Mouse (Mus musculus): ENCODE data around the gene Crebbp.

Gene Crebbp

DNA sequence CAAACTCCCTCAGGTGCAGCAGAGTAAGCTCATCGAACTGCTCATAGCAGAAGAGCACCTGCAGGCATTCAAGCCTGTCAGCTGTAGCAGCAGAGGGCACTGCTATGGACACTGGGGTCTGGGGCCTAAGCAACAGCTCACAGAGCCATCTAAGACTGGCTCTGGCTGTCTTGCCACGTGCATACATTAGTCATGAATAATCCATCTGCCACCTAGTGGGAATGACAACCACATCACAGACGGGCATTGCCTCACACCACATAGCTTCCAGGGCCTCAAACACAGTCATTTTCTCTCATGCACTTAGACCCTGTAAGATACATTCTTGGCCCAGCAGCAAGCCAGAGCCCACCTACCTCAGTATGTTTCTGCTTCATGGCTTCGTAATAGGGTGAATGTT is 168.3 kb downstream of the Crebbp start:
- no peak for TF ChIP-seq CTCF (conservative IDR thresholded peaks at IDR 0.05; ENCODE audit: low read length)
- TF ChIP-seq NANOG (IDR thresholded peaks at IDR 0.05; ENCODE audit: borderline replicate concordance, low read length) = no peak
- TF ChIP-seq POU5F1 (IDR thresholded peaks at IDR 0.05; ENCODE audit: borderline replicate concordance, low read length) = no peak
- Histone ChIP-seq H3K36me3 (ENCODE audit: insufficient read depth, low read length) (peaks cover 100% of the 10 kb centered on the region), H3K27me3 (ENCODE audit: insufficient read depth, low read length) (no peaks in the 10 kb centered on the region), H3K9me3 (ENCODE audit: low read length) (no peaks in the 10 kb centered on the region), H3K4me3 (replicated peaks; ENCODE audit: low read length) (no peak overlapping the region), H3K4me1 (replicated peaks; ENCODE audit: low read depth, low read length) (peaks cover 9% of the 10 kb centered on the region; the same call in 1 of the 2 replicates)

DNA sequence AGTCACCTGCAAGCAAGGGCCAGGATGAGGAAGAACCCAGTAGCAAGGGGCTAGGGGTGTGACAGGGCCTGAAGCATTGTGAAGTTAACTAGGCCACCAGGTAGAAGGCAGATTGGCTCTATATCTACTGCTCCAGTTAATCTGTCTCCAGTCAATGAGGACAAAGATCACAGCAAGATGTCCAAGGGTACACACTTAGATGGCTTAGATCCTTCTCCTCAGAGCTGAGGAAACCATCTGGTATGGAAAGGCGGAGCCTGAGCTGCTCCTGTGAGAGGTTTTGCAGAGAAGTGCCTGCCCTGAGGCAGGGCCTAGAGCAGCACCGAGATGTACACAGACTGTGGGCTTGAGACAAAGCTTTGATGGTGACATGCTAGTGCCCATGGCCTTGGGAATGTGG is 169.7 kb downstream of the Crebbp start:
- Histone ChIP-seq H3K27me3 (ENCODE audit: insufficient read depth, low read length) (no peaks in the 10 kb centered on the region), H3K4me1 (replicated peaks; ENCODE audit: low read depth, low read length) (peaks cover 8% of the 10 kb centered on the region; the same call in 1 of the 2 replicates), H3K9me3 (ENCODE audit: low read length) (no peaks in the 10 kb centered on the region), H3K4me3 (replicated peaks; ENCODE audit: low read length) (no peak overlapping the region), H3K36me3 (ENCODE audit: insufficient read depth, low read length) (peaks cover 100% of the 10 kb centered on the region)
- TF ChIP-seq POU5F1 (IDR thresholded peaks at IDR 0.05; ENCODE audit: borderline replicate concordance, low read length) (no peak), CTCF (conservative IDR thresholded peaks at IDR 0.05; ENCODE audit: low read length) (no peak), NANOG (IDR thresholded peaks at IDR 0.05; ENCODE audit: borderline replicate concordance, low read length) (no peak)

DNA sequence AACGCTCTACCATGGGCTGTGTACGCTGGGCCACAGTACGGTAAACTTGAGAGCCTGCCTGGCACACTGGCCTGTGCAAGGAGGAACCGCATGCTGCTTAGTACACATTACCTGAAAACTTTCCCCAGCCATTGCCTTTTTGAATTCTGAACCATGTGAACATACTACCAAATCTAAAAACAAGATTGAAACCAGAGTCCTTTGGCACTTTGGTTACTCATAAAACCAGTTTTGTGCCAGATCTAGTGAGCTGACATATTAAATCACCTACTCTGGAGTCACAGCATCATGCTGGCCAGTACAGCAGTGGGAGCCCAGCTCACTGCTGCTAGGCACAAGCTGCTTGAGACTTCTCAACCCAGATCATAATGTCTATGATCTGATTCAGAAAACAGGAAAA is 172.2 kb downstream of the Crebbp start:
- Histone ChIP-seq H3K27me3 (ENCODE audit: insufficient read depth, low read length) (no peaks in the 10 kb centered on the region), H3K36me3 (ENCODE audit: insufficient read depth, low read length) (peaks cover 100% of the 10 kb centered on the region), H3K4me1 (replicated peaks; ENCODE audit: low read depth, low read length) (peaks cover 32% of the 10 kb centered on the region), H3K9me3 (ENCODE audit: low read length) (no peaks in the 10 kb centered on the region), H3K4me3 (replicated peaks; ENCODE audit: low read length) (no peak overlapping the region)
- TF ChIP-seq CTCF (conservative IDR thresholded peaks at IDR 0.05; ENCODE audit: low read length) = no peak
- no peak for TF ChIP-seq POU5F1 (IDR thresholded peaks at IDR 0.05; ENCODE audit: borderline replicate concordance, low read length)

DNA sequence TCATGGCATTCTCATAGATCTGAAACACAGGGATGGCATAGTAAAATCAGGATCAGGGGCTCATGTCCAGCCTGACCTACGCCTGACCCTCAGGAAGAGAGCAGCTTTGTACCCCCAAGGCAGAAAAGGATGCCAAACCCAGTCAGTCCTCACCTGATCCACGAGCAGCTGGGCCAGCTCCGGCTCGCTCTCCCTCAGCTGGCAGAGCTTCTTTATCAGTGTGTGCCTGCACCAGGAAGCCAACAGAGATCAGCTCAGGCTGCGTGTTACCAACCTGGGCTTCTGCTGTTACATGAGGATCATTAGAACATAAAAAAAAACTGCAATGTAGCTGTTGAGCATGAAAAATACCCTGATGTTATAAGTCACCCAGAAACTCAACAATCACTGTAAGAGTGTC is 173.6 kb downstream of the Crebbp start:
- Histone ChIP-seq H3K27me3 (ENCODE audit: insufficient read depth, low read length) (no peaks in the 10 kb centered on the region), H3K4me1 (replicated peaks; ENCODE audit: low read depth, low read length) (peaks cover 47% of the 10 kb centered on the region), H3K36me3 (ENCODE audit: insufficient read depth, low read length) (peaks cover 99% of the 10 kb centered on the region), H3K4me3 (replicated peaks; ENCODE audit: low read length) (no peak overlapping the region), H3K9me3 (ENCODE audit: low read length) (no peaks in the 10 kb centered on the region)
- TF ChIP-seq CTCF (conservative IDR thresholded peaks at IDR 0.05; ENCODE audit: low read length) (no peak), NANOG (IDR thresholded peaks at IDR 0.05; ENCODE audit: borderline replicate concordance, low read length) (no peak), POU5F1 (IDR thresholded peaks at IDR 0.05; ENCODE audit: borderline replicate concordance, low read length) (no peak)

DNA sequence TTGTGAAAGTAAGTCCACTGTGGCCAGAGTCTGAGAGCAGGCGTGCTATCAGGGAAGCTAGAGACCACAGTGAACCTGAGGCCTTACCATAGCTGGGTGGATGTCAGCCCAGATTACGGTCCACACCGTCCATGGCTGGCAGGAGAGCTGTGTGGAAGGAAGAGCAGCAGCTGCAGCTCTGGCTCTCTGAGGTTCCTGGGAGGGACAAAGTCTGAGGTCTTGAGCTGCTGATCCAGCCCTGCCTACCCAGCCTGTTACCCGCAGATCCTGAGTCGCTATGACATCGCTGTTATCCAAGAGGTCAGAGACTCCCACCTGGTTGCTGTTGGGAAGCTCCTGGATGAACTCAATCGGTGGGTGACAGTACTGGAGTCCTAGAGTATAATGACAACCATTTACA is 176.1 kb downstream of the Crebbp start:
- no peak overlapping the region for H3K4me3 ChIP-seq (replicated peaks; ENCODE audit: low read length)
- TF ChIP-seq NANOG (IDR thresholded peaks at IDR 0.05; ENCODE audit: borderline replicate concordance, low read length) (no peak), CTCF (conservative IDR thresholded peaks at IDR 0.05; ENCODE audit: low read length) (no peak), POU5F1 (IDR thresholded peaks at IDR 0.05; ENCODE audit: borderline replicate concordance, low read length) (no peak)
- no peaks in the 10 kb centered on the region for H3K27me3 ChIP-seq (ENCODE audit: insufficient read depth, low read length)
- peaks cover 68% of the 10 kb centered on the region for H3K4me1 ChIP-seq (replicated peaks; ENCODE audit: low read depth, low read length)
- H3K9me3 ChIP-seq (ENCODE audit: low read length) = no peaks in the 10 kb centered on the region
- H3K36me3 ChIP-seq (ENCODE audit: insufficient read depth, low read length) = peaks cover 93% of the 10 kb centered on the region

DNA sequence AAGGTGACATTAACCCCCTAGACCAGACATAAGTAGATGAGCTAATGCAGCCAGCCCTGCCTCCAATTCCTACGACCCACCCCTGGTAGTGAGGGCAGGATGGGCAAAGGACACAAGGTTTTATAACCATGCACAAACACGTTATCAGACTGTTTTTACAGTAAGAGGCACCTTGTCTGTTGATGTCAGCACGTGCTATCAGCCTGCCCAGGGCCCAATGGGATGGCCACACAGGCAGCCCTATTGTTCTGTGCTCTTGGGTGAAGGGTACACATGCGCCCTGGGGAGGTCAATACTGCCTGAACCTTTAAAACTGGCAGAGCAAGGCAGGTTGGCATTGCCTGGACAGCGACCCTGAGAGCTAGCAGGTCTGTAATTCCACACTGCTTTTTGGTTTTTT is 177.0 kb downstream of the Crebbp start, which contains the start of gene Dnase1:
Gene Dnase1 (plus strand): TSS at position 136 of the 400 bp plus-strand sequence.
- Histone ChIP-seq H3K27me3 (ENCODE audit: insufficient read depth, low read length) (no peaks in the 10 kb centered on the region), H3K4me1 (replicated peaks; ENCODE audit: low read depth, low read length) (peaks cover 75% of the 10 kb centered on the region), H3K4me3 (replicated peaks; ENCODE audit: low read length) (no peak within 1 kb of the TSS), H3K9me3 (ENCODE audit: low read length) (no peaks in the 10 kb centered on the region), H3K36me3 (ENCODE audit: insufficient read depth, low read length) (peaks cover 84% of the 10 kb centered on the region)
- TF ChIP-seq NANOG (IDR thresholded peaks at IDR 0.05; ENCODE audit: borderline replicate concordance, low read length) = no peak
- 0 out of 2 replicates have a peak, but pooled peaks have one; percentile 3 for TF ChIP-seq CTCF (conservative IDR thresholded peaks at IDR 0.05; ENCODE audit: low read length)
- TF ChIP-seq POU5F1 (IDR thresholded peaks at IDR 0.05; ENCODE audit: borderline replicate concordance, low read length) = no peak

DNA sequence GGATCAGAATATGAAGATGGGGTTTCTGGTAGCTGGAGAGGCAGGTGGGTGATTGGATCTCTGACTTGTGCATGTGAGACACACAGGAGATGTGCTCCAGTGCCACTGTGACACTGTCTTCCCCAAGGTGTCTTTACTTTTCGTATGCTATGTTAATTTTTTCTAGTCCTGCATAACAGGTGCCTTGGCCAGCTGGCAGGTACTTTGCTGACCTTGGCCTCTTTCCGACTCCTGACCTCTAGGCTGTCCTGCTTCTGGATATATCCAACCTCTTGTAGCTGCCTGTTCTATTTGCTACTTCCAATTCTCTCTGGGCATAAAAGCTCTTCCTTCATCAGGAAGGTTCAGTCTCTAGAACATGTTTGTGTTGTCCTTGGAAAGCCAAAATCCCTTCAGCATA is 178.2 kb downstream of the Crebbp start:
- H3K4me1 ChIP-seq (replicated peaks; ENCODE audit: low read depth, low read length) = peaks cover 77% of the 10 kb centered on the region
- H3K36me3 ChIP-seq (ENCODE audit: insufficient read depth, low read length) = peaks cover 72% of the 10 kb centered on the region
- TF ChIP-seq CTCF (conservative IDR thresholded peaks at IDR 0.05; ENCODE audit: low read length) (no peak), NANOG (IDR thresholded peaks at IDR 0.05; ENCODE audit: borderline replicate concordance, low read length) (no peak), POU5F1 (IDR thresholded peaks at IDR 0.05; ENCODE audit: borderline replicate concordance, low read length) (no peak)
- no peaks in the 10 kb centered on the region for H3K9me3 ChIP-seq (ENCODE audit: low read length)
- no peaks in the 10 kb centered on the region for H3K27me3 ChIP-seq (ENCODE audit: insufficient read depth, low read length)
- no peak overlapping the region for H3K4me3 ChIP-seq (replicated peaks; ENCODE audit: low read length)

DNA sequence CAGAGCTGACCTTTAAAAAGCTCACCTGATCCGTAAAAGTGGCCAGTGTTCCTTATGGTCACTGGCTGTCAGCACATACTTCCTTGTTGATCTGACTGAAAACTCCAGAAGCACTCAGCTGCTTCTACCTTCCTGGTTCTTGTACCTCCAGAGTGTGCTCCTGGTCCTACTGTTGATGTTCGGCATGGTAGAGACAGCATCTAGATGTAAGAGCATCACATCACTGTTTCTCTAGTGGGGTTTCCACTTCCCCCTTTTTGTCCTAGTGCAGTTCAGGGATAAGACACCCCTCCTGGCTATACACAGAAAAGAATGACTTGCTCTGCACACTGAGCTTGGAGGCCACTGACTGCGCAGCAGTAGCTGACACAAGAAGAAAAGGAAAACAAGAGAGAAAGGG is 179.3 kb downstream of the Crebbp start:
- H3K36me3 ChIP-seq (ENCODE audit: insufficient read depth, low read length) = peaks cover 61% of the 10 kb centered on the region
- H3K27me3 ChIP-seq (ENCODE audit: insufficient read depth, low read length) = no peaks in the 10 kb centered on the region
- H3K4me3 ChIP-seq (replicated peaks; ENCODE audit: low read length) = no peak overlapping the region
- H3K4me1 ChIP-seq (replicated peaks; ENCODE audit: low read depth, low read length) = peaks cover 87% of the 10 kb centered on the region
- H3K9me3 ChIP-seq (ENCODE audit: low read length) = no peaks in the 10 kb centered on the region
- no peak for TF ChIP-seq POU5F1 (IDR thresholded peaks at IDR 0.05; ENCODE audit: borderline replicate concordance, low read length)
- TF ChIP-seq NANOG (IDR thresholded peaks at IDR 0.05; ENCODE audit: borderline replicate concordance, low read length) = no peak
- TF ChIP-seq CTCF (conservative IDR thresholded peaks at IDR 0.05; ENCODE audit: low read length) = no peak

DNA sequence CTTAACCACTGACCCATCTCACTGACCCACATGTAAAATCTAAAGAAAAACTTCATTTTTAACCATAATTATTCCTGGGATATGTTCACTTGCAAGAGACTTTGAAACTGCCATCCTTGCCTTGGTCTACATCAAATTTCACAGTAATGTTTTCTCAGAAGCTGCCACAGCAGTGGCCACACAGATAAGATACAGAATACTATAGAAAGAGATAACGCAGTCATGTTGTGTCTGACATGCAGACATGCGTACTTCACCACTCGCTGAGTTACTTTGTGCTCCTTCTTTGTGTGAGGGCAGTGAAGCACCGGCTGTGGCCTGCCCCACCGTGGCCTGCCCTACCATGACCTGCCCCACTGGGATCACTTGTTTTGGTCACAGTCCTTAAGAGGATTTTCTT is 179.8 kb downstream of the Crebbp start:
- no peak for TF ChIP-seq CTCF (conservative IDR thresholded peaks at IDR 0.05; ENCODE audit: low read length)
- H3K9me3 ChIP-seq (ENCODE audit: low read length) = no peaks in the 10 kb centered on the region
- H3K4me1 ChIP-seq (replicated peaks; ENCODE audit: low read depth, low read length) = peaks cover 88% of the 10 kb centered on the region
- H3K27me3 ChIP-seq (ENCODE audit: insufficient read depth, low read length) = no peaks in the 10 kb centered on the region
- H3K36me3 ChIP-seq (ENCODE audit: insufficient read depth, low read length) = peaks cover 56% of the 10 kb centered on the region
- H3K4me3 ChIP-seq (replicated peaks; ENCODE audit: low read length) = no peak overlapping the region

All from E14TG2a.4 (cell line).